Mouse (Mus musculus): ENCODE measurements at regions not wholly inside any gene's neighbourhood (a gene's known extent, or its start where the extent isn't known, plus 50 kb on each side); places are given as distances from the start of the nearest gene placed in this dataset. TPM values are rescaled to one million over a fixed set of nuclear protein-coding genes. Genes with fewer than 3 reads are reported as not detected.

DNA sequence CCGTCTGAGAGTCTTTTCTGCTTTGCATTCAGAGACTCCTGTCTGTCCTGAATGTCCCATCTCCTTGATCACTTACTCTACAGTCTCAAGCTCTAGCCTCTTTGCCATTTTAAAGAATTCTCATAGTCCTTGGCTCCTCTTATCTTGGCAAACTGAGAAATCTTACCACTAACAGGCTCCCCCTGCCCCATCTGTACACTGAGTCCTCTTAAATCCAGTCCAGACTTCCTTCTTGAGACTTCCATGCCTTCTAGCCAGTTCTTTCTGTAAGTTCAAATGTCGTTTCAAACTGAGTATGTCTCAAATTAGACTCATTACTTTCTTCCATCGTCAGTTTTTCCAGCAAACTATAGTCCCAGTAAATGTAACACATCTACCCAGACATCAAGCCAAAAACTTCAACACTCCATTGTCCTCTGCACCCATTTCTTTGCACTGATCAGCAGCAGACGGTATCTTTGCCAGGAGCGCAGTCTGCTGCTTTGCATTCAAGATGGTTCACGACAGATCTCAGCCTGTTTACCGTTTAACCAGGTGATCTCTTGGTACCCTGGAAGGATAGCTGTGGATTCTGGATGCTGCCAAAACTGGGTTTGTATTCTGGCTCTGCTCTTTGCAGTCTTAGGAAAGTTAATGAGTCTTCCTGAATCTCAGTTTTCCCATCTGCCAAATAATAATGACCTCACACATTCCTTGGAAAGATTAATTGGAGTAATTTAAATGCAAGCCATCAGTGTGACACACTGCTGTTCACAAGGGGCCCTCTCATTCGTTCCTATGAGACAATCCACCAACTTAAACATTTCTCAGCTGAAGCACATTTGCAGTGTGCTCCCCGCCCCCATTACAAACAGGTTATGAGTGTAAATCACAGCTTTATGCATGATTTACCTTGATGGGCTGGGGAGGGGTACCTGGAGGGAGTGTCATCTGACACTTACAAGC is 53.4 kb upstream of the Dab2 start:
- WGBS (ENCODE audit: insufficient replicate concordance): 58% methylated on average over 9 of the region's 9 CpGs
- no peaks in the 10 kb centered on the region for H3K4me1 ChIP-seq (replicated peaks)
- no peak overlapping the region for H3K27ac ChIP-seq (replicated peaks)
- no peaks in the 10 kb centered on the region for H3K27me3 ChIP-seq
- no peak overlapping the region for H3K4me3 ChIP-seq (replicated peaks)
- H3K9ac ChIP-seq: no peak overlapping the region
- ATAC-seq (ENCODE audit: insufficient read depth): no peak
- H3K4me2 ChIP-seq: no peak overlapping the region
- H3K36me3 ChIP-seq (replicated peaks): no peaks in the 10 kb centered on the region
- H3K9me3 ChIP-seq (replicated peaks): no peaks in the 10 kb centered on the region

- Histone ChIP-seq H3K4me2 (no peak overlapping the region), H3K9ac (no peak overlapping the region), H3K27me3 (no peaks in the 10 kb centered on the region), H3K27ac (replicated peaks) (no peak overlapping the region), H3K36me3 (replicated peaks) (no peaks in the 10 kb centered on the region), H3K4me1 (replicated peaks) (no peaks in the 10 kb centered on the region), H3K9me3 (replicated peaks) (no peaks in the 10 kb centered on the region), H3K4me3 (replicated peaks) (no peak overlapping the region)
- 41% methylated on average over 4 of the region's 4 CpGs for WGBS (ENCODE audit: insufficient replicate concordance)
- ATAC-seq (ENCODE audit: insufficient read depth): no peak
These were observed 51.1 kb upstream of the Dab2 start for GRCm38 (mm10) chr15:6248470-6248869.

Small RNAs in the stretch of these regions (microRNA-seq; reads per million reads assigned to microRNA genes)
- gene Gm27760: not detected

Measured in liver, embryonic 15.5 days (tissue).